Mouse (Mus musculus) erythroblast, embryonic 14.5 days (primary cell): ENCODE results near the gene Lrrc4.

Source experiments
- GATA1 ChIP-seq: IDR thresholded peaks from 2 replicates; pipeline ENCODE4 v1.6.1; 2012; ENCODE audit warnings: low read length, inconsistent platforms, mixed read lengths
- TAL1 ChIP-seq: IDR thresholded peaks from 3 replicates; pipeline ENCODE4 v1.6.1; 2012; ENCODE audit warnings: low read length, inconsistent platforms, mixed read lengths

GRCm38 (mm10) chr6:28872421-28872795, 40.9 kb upstream of the Lrrc4 start:
- no peak for TF ChIP-seq GATA1
- TF ChIP-seq TAL1: no peak
